Mouse (Mus musculus): ENCODE data around the gene Spsb3.

- TF ChIP-seq CTCF (IDR thresholded peaks at IDR 0.05; ENCODE audit: borderline replicate concordance, extremely low read depth, insufficient read depth, insufficient read length) (no peak), POLR2A (IDR thresholded peaks at IDR 0.05; ENCODE audit: borderline replicate concordance, extremely low read depth, insufficient read depth, insufficient read length, poor library complexity, severe bottlenecking) (no peak)
These were observed 43.1 kb downstream of the Spsb3 start for GRCm38 (mm10) chr17:24929506-24929905.

Measured in brain, embryonic 14.5 days (tissue).